Mouse (Mus musculus): ENCODE measurements around the gene Cpn1. TPM values are rescaled to one million over a fixed set of nuclear protein-coding genes. Genes with fewer than 3 reads are reported as not detected.

Cpn1 gene
- polyA plus RNA-seq, 1 experiment from 2014 or later: 0.30 TPM

DNA sequence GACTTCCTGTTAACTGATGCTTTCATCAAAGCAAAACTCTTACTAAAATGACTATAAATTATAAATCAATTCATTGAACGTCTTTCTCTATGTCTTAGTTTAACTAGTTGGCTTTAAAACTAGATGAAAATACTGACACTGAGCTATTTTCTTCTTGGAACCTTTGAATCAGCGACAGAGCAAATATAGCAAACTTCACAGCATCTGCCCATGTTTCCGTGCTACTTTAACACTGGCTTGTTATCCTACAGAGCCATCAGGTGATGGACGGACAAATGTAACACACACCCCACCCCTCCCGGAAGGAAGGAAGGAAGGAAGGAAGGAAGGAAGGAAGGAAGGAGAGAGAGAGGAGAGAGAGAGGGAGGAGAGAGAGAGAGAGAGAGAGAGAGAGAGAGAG, 58.4 kb downstream of the Cpn1 start:
- Histone ChIP-seq H3K9ac (no peak overlapping the region), H3K36me3 (no peaks in the 10 kb centered on the region; the same call in 1 of the 2 replicates), H3K4me1 (0 out of 2 replicates have a peak, but pooled peaks cover 8% of the 10 kb centered on the region), H3K27ac (no peak overlapping the region), H3K9me3 (peaks cover 3% of the 10 kb centered on the region; the same call in 1 of the 2 replicates), H3K4me3 (no peak overlapping the region), H3K27me3 (replicated peaks) (no peaks in the 10 kb centered on the region), H3K4me2 (replicated peaks) (no peak overlapping the region)
- ATAC-seq (ENCODE audit: low FRiP score, low read depth): no peak
- 82% methylated on average over 5 of the region's 5 CpGs for WGBS

DNA sequence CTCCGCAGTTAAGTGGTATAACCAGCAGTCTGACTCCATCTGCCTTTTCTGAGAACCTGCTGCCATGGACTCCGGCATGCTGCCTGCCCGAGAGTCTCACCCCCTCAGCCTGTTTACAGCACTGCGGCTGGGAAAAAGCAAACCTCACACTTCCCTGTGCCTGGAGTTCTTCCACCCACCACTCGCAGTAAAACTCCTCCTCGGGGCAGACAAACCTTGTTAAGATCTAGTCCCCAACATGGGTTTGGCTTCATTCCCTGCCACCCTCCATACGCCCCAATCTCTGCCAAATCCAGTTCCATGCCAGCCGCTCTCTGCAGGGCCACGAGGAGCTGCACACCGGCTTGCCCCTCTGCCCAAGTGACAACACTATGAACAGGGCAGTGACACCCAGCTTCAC, 59.3 kb downstream of the Cpn1 start:
- no peak for ATAC-seq (ENCODE audit: low FRiP score, low read depth)
- 0 out of 2 replicates have a peak, but pooled peaks cover 8% of the 10 kb centered on the region for H3K4me1 ChIP-seq
- 69% methylated on average over 10 of the region's 10 CpGs for WGBS
- no peak overlapping the region for H3K4me2 ChIP-seq (replicated peaks)
- H3K27ac ChIP-seq: no peak overlapping the region
- H3K9ac ChIP-seq: no peak overlapping the region
- H3K4me3 ChIP-seq: no peak overlapping the region
- no peaks in the 10 kb centered on the region; the same call in 1 of the 2 replicates for H3K36me3 ChIP-seq
- H3K27me3 ChIP-seq (replicated peaks): no peaks in the 10 kb centered on the region
- H3K9me3 ChIP-seq: peaks cover 6% of the 10 kb centered on the region; the same call in 1 of the 2 replicates

DNA sequence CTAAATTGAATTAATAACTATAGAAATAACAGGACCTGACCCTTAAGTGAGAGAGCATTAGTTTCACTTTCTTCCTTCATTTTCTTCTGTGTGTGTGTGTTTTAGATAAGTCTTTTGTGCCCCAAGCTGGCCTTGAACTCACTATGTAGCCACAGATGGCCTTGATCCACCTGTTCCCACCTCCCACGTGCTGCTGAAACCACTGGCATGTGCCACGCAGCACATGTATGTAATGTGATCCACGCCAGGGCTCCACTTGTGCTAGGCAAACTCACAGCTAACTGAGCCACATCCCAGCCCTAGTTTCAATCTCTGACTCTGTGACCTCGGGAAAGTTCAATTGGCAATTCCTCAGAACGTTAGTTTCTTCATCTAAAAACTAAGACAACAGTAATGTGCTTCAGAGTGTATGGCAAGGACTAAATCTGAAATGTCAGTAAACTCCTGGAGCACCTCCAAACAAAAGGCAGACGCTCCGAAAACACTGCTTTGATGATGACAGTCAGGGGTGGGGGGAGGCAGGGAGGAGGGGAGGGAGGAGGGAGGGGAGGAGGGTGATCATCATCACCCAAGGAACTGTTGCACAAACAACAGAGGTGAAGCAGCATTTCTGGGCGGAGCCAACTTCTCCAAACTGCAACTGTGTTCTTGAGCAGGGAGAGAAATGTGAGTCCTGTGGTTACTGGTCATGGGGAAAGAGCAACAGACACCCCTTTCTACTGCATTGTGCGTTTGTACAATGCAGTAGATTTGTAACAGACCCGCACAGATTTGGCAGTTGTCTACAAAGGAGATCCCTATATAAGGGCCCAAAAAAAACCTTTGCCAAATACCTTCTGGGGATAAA, 60.0 kb downstream of the Cpn1 start:
- Histone ChIP-seq H3K4me3 (no peak overlapping the region), H3K4me1 (0 out of 2 replicates have a peak, but pooled peaks cover 8% of the 10 kb centered on the region), H3K4me2 (replicated peaks) (no peak overlapping the region), H3K27ac (no peak overlapping the region), H3K27me3 (replicated peaks) (no peaks in the 10 kb centered on the region), H3K36me3 (no peaks in the 10 kb centered on the region; the same call in 1 of the 2 replicates), H3K9me3 (peaks cover 6% of the 10 kb centered on the region; the same call in 1 of the 2 replicates), H3K9ac (no peak overlapping the region)
- no peak for ATAC-seq (ENCODE audit: low FRiP score, low read depth)
- 76% methylated on average over 10 of the region's 10 CpGs for whole genome bisulfite sequencing

DNA sequence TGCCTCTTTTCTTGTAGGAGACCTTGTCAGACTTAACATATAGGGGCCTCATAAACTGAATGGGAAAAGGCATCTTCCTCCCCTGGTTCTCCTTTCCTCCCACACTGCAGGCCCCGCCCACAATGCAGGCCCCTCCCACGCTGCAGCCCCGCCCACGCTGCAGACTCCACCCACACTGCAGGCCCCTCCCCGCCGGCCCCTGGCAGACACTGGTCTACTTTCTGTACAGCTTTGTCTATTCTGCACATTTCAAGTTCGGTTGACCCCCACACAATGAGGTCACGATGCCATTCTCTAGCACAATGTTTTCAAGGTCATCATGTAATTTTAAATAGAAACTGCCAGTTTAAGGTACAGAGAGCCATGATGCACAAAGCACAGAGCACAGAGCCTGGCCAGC, 62.0 kb downstream of the Cpn1 start:
- Histone ChIP-seq H3K9me3 (peaks cover 6% of the 10 kb centered on the region; the same call in 1 of the 2 replicates), H3K4me3 (no peak overlapping the region), H3K27ac (no peak overlapping the region), H3K27me3 (replicated peaks) (no peaks in the 10 kb centered on the region), H3K4me2 (replicated peaks) (no peak overlapping the region), H3K36me3 (no peaks in the 10 kb centered on the region; the same call in 1 of the 2 replicates), H3K9ac (no peak overlapping the region), H3K4me1 (peaks cover 7% of the 10 kb centered on the region; the same call in 1 of the 2 replicates)
- ATAC-seq (ENCODE audit: low FRiP score, low read depth): no peak
- WGBS: 64% methylated on average over 8 of the region's 8 CpGs

DNA sequence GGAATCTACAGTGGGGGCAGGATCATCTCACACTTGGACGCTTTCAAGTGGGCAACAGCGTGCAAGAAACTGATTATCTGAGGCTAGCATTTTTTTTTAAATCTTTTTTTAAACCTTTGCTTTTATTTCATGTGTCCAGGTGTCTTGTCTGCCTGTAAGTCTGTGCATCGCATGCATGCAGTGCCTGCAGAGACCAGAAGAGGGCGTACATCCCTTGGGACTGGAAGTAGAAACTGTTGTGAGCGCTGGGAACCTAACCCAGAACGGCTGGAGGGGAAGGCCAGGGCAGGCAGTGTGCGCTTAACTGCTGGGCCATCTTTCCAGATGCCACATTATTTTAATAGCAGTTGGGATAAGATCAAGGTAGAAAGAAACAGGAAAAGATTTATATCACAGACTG, 63.4 kb downstream of the Cpn1 start:
- Histone ChIP-seq H3K27me3 (replicated peaks) (no peaks in the 10 kb centered on the region), H3K4me2 (replicated peaks) (no peak overlapping the region), H3K9me3 (peaks cover 6% of the 10 kb centered on the region; the same call in 1 of the 2 replicates), H3K4me1 (peaks cover 7% of the 10 kb centered on the region; the same call in 1 of the 2 replicates), H3K27ac (no peak overlapping the region), H3K4me3 (no peak overlapping the region), H3K36me3 (no peaks in the 10 kb centered on the region; the same call in 1 of the 2 replicates), H3K9ac (no peak overlapping the region)
- ATAC-seq (ENCODE audit: low FRiP score, low read depth): no peak
- WGBS: 92% methylated on average over 7 of the region's 7 CpGs

DNA sequence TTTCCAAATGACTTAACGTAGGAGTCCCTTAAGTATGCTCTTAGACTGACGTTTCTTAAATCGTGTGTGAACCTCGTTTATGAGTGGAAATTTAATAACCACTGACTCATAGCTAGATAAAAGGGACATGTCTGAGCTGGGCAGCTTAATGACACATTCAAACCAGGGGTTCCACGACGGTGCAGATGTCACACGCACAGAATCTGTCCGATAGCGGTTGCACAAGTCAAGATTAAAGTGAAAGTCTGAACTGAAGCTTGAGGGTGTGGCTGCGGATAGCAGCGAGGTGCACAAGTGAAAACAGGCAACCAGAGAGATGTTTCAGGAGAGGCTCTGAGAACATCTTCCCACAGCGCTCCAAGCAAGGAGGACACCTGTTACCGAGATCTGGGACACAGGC, 64.9 kb downstream of the Cpn1 start:
- Histone ChIP-seq H3K4me3 (no peak overlapping the region), H3K27ac (no peak overlapping the region), H3K4me2 (replicated peaks) (no peak overlapping the region), H3K9ac (no peak overlapping the region), H3K9me3 (peaks cover 6% of the 10 kb centered on the region; the same call in 1 of the 2 replicates), H3K4me1 (peaks cover 7% of the 10 kb centered on the region; the same call in 1 of the 2 replicates), H3K27me3 (replicated peaks) (no peaks in the 10 kb centered on the region), H3K36me3 (no peaks in the 10 kb centered on the region; the same call in 1 of the 2 replicates)
- ATAC-seq (ENCODE audit: low FRiP score, low read depth): no peak
- WGBS: 64% methylated on average over 13 of the region's 13 CpGs

DNA sequence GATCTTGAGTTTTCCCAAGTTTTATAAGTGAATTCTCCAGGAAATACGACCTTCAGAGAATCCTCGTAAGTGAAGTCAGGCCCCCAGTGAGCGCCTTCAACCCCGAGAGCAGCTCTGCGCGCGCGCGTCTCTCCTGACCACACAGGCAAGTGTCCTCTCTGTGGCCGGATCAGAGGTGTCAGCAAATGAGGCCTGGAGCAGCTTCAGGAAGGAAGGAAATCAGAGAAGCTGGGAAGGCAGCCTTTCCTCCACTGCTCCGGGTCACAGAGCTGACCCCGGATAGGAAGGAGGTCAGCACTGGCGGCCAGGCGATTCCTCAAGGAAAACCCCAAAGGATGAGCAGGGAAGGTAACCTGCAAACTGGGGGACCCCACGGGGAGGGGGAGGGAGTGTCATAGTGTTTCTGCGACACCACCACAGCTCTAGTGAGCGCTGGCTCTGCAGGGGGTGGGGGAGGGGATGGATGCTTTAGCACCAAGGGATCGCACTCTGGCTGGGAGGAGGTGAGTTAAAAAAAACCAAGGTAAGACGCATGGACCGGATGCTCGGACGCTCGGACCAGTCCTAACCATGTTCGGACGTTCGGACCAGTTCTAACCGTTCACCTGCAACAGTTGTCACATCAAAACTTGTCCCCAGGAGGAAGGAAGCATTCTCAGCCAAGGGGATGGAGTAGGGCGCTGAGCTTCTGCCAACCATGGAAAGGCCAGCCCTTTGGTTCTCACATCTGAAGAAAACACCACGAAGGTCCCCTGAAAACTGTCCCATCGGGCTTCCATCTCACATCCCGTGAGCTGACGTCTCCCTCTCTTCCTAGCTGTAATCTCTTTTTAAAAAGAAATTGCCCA, 65.7 kb downstream of the Cpn1 start:
- Histone ChIP-seq H3K4me3 (no peak overlapping the region), H3K36me3 (no peaks in the 10 kb centered on the region; the same call in 1 of the 2 replicates), H3K27ac (no peak overlapping the region), H3K4me2 (replicated peaks) (peak overlapping the region; percentile 47), H3K9ac (no peak overlapping the region), H3K4me1 (peaks cover 7% of the 10 kb centered on the region; the same call in 1 of the 2 replicates), H3K9me3 (peaks cover 6% of the 10 kb centered on the region; the same call in 1 of the 2 replicates), H3K27me3 (replicated peaks) (no peaks in the 10 kb centered on the region)
- 21% methylated on average over 32 of the region's 32 CpGs for WGBS
- no peak for ATAC-seq (ENCODE audit: low FRiP score, low read depth)

DNA sequence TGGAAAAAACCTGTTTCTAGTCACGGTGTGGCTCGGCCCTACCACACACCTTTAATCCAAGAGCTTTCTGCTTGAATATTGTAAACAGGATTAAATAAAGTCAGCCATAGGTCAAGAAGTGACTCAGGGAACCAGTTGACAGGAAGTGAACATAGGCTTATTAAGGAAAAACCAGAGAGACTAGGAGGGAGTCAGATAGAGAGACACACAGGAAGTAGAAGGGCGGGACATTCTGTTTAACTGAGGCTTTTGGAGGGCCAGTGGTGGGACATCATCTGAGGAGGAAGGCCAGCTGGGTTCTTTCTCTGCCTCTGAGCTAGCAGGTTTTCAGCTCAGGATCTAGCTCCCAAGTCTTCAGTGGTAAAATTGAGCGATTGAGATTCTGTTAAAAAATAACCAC, 66.5 kb downstream of the Cpn1 start:
- H3K9me3 ChIP-seq: peaks cover 6% of the 10 kb centered on the region; the same call in 1 of the 2 replicates
- H3K27me3 ChIP-seq (replicated peaks): no peaks in the 10 kb centered on the region
- no peak overlapping the region for H3K4me2 ChIP-seq (replicated peaks)
- ATAC-seq (ENCODE audit: low FRiP score, low read depth): no peak
- H3K9ac ChIP-seq: no peak overlapping the region
- no peak overlapping the region for H3K27ac ChIP-seq
- no peaks in the 10 kb centered on the region; the same call in 1 of the 2 replicates for H3K36me3 ChIP-seq
- 87% methylated on average over 4 of the region's 4 CpGs for WGBS
- peaks cover 7% of the 10 kb centered on the region; the same call in 1 of the 2 replicates for H3K4me1 ChIP-seq
- H3K4me3 ChIP-seq: no peak overlapping the region

DNA sequence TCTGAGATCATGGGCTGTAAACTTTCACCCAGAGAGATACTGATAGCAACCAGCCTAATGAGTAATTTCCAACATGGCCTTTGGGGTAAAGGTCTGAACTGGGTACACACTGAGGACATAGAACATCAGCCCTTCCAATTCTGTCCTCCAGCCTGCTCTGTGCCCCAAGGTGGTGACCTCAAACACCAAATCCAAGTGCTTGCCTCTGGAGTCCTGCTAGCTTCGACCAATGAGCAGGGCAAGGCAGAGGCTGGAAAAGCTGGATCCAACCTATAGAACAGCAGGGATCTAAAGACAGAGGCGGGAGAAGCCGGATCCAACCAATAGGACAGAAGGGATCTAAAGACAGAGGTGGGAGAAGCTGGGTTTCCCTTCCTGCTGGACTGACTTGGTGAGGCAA, 67.5 kb downstream of the Cpn1 start:
- H3K4me3 ChIP-seq: no peak overlapping the region
- no peak overlapping the region for H3K9ac ChIP-seq
- 85% methylated on average over 3 of the region's 3 CpGs for WGBS
- H3K4me2 ChIP-seq (replicated peaks): no peak overlapping the region
- no peaks in the 10 kb centered on the region for H3K27me3 ChIP-seq (replicated peaks)
- no peak for ATAC-seq (ENCODE audit: low FRiP score, low read depth)
- no peak overlapping the region for H3K27ac ChIP-seq
- H3K9me3 ChIP-seq: peaks cover 6% of the 10 kb centered on the region; the same call in 1 of the 2 replicates
- no peaks in the 10 kb centered on the region; the same call in 1 of the 2 replicates for H3K36me3 ChIP-seq
- H3K4me1 ChIP-seq: peaks cover 7% of the 10 kb centered on the region; the same call in 1 of the 2 replicates

DNA sequence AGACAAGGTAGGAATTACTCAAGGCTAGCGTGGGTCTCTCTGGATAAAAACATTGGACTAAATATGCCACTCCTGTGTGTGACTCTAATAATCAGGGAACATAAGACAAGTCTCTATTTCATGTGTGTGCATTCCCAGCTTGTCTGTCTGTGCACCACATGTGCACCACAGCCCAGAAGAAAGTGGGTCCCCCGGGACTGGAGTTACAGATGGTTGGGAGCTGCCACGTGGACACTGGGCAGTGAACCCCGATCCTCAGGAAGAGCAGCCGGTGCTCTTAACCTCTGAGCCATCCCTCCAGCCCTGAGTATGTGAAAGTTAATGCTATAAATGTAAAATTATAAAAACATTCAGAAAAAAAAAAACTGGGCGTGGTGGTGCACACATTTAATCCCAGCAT, 68.6 kb downstream of the Cpn1 start:
- no peak overlapping the region for H3K27ac ChIP-seq
- 73% methylated on average over 6 of the region's 6 CpGs for WGBS
- peaks cover 7% of the 10 kb centered on the region; the same call in 1 of the 2 replicates for H3K4me1 ChIP-seq
- no peak for ATAC-seq (ENCODE audit: low FRiP score, low read depth)
- no peak overlapping the region for H3K4me2 ChIP-seq (replicated peaks)
- H3K36me3 ChIP-seq: no peaks in the 10 kb centered on the region
- H3K4me3 ChIP-seq: no peak overlapping the region
- peaks cover 1% of the 10 kb centered on the region; the same call in 1 of the 2 replicates for H3K9me3 ChIP-seq
- no peak overlapping the region for H3K9ac ChIP-seq
- no peaks in the 10 kb centered on the region for H3K27me3 ChIP-seq (replicated peaks)

DNA sequence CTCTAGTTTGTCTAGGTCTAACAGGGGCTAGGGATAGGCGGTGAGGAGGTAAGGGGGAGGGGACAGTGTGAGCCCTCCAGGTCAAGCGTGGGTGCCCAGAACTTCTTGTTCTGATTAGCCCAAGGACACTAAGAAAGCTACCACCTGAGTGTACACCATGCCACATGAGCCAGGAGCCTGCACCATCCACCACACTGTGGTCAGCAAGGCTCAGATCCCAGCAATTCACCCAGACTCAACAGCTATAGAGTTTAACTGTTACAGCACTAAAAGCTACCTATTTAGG, 69.0 kb downstream of the Cpn1 start:
- 78% methylated on average over 2 of the region's 2 CpGs for WGBS
- no peaks in the 10 kb centered on the region for H3K9me3 ChIP-seq
- ATAC-seq (ENCODE audit: low FRiP score, low read depth): no peak
- peaks cover 7% of the 10 kb centered on the region; the same call in 1 of the 2 replicates for H3K4me1 ChIP-seq
- H3K4me2 ChIP-seq (replicated peaks): no peak overlapping the region
- no peak overlapping the region for H3K9ac ChIP-seq
- H3K36me3 ChIP-seq: no peaks in the 10 kb centered on the region
- no peak overlapping the region for H3K27ac ChIP-seq
- H3K4me3 ChIP-seq: no peak overlapping the region
- H3K27me3 ChIP-seq (replicated peaks): no peaks in the 10 kb centered on the region
